Mouse (Mus musculus) cerebellum, adult 11 months (tissue): ENCODE results near the gene Slc44a1.

Experiments used
- DNase-seq: peaks from one replicate; pipeline ENCODE4 v3.0.0; 2022

Gene Slc44a1

GRCm38 (mm10) chr4:53431585-53432234 is 8.5 kb upstream of the Slc44a1 start:
- peak; percentile 45 for DNase-seq

GRCm38 (mm10) chr4:53437110-53437755 is 3.0 kb upstream of the Slc44a1 start:
- no peak for DNase-seq

DNA sequence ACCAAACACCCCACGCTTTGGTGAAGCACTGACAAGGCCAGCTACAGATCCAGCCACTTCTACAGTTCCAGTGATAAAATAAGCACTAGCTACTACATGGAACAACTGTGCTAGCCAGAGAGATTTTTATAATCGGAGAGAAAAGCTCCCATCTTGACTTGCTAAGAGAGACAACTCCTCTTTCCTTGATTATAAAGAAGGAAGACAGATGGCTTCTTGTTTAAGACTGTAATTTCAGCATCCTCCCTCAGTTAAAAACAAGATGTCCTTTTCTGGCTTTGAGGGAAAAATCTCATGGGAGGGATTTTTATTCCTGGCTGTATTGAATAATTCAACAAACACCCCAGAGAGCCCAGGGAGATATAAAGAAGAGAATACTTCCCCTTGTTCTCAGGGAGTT is 1.8 kb upstream of the Slc44a1 start:
- no peak for DNase-seq

GRCm38 (mm10) chr4:53438836-53439480 is 1.3 kb upstream of the Slc44a1 start:
- DNase-seq = no peak

GRCm38 (mm10) chr4:53439636-53440009 is 590 bp upstream of the Slc44a1 start:
- no peak for DNase-seq

GRCm38 (mm10) chr4:53440816-53441571 is 781 bp downstream of the Slc44a1 start:
- peak; percentile 71 for DNase-seq

GRCm38 (mm10) chr4:53441683-53442082 is 1.5 kb downstream of the Slc44a1 start:
- DNase-seq = no peak

DNA sequence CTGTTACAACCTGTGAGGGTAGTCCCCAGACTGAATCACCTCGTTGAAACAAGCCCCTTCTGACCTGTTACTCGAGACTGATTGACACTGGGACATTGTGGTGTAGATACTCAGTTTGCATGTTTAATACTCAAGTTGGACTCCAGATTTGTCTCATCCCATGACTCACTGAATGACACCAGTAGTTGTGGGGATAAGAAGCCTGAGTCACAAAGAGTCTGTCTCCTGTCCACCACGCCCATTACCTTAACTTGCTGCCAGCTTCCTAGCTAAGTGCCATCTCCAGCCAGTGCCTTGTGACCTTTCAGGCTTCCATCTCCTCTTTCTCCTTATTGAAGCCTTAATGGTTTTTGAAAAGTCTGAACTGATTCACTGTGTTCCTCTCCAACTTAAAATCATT is 6.0 kb downstream of the Slc44a1 start:
- no peak for DNase-seq

DNA sequence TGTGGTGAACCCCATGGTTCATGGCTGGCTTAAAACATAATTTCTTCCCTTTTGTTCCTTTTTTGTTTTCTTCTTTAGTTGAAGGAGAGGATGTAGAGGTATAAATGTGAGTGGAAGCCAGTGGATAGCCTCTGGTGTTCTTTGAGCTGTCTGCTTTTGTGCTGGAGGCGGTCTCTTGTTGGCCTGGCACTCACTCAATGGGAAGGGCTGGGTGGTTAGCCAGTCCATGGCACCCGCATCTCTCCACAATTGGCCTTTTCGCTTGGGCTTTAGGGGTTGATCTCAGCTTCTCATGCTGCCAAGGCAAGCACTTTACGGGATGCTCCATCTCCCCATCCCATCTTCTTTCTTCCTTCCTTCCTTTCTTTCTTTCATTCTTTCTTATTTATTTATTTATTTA is 7.6 kb downstream of the Slc44a1 start:
- DNase-seq = no peak

GRCm38 (mm10) chr4:53450736-53451135 is 10.5 kb downstream of the Slc44a1 start:
- DNase-seq = no peak

- DNase-seq = no peak
Observed at GRCm38 (mm10) chr4:53451887-53452286, 11.7 kb downstream of the Slc44a1 start.

DNA sequence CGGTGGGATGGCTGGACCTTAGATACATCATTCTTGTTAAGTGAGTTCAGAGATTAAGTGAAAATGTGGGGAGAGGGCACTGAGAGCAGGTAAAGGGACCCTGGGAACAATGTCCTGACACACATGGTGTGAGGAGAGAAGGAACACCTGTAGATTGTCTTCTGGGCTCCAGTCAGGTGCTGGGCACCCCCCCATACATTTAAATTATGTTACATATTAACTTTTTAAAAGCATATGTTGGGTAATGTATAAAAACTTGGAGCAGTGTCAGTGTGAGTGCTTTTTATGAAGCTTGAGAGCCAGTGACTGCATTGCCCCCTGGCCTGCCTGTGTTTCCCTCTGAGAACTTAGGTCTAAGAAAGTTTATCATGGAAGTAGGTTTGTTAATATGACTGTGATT is 12.2 kb downstream of the Slc44a1 start:
- no peak for DNase-seq

- DNase-seq = no peak
Observed at GRCm38 (mm10) chr4:53452976-53453889, 13.0 kb downstream of the Slc44a1 start.

- no peak for DNase-seq
Observed at GRCm38 (mm10) chr4:53455885-53456284, 15.7 kb downstream of the Slc44a1 start.

DNA sequence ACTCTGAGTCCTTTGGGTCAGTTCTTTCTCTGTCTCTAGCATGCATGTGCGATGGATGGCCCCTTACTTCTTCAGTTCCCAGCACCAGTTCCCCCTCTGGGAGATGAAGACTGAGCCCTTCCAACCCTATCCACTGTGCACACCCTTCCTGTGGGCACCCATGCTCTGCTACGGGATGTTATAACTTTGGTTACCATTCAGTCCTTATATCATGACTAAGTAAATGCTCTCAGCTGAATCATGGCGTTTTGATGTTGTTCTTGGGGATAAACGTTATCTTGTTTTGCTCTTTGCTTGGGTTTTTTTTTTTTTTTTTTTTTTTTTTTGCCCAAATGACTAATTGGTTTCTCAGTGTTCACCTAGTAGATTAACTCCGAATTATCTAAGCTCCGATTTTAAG is 16.4 kb downstream of the Slc44a1 start:
- no peak for DNase-seq

DNA sequence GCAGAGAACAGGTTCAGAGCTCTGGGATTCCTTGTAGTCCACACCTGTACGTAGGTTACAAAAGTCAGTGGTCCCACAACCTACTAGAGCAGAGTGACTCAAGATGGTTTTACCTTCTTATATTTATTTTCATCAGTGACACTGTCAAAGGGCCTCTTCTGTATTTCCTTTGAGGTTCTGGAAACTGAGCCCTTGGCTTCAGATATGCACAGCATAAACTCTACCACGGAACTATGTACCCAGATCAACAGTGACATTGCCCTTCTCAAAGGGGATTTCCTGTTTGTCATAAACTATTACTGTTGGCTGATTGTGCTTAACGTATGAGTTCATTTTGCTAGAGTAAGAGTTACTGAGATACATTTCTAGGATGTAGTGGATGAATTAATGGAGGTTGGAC is 18.3 kb downstream of the Slc44a1 start:
- DNase-seq = no peak

- DNase-seq = no peak
Observed at GRCm38 (mm10) chr4:53459697-53460096, 19.5 kb downstream of the Slc44a1 start.

DNA sequence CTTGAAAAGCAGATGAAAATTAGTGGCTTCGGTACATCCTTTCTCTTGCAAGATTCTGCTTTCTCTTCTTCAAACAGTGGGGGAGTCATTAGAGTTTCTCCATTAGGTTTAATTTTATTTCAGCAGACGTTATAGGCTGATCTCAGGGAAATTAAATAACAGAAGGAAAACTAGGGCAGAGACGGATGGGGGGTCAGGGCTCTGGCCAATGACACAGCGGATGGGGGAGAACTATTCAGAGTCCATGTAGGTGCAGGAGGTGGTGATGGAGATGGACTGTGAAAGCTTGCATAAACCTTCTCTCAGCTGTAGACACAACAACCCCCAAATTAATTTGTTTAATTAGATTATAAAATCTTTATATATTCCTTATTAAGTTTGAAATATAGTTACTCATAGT is 20.8 kb downstream of the Slc44a1 start:
- peak; percentile 66 for DNase-seq

GRCm38 (mm10) chr4:53462069-53462468 is 21.9 kb downstream of the Slc44a1 start:
- DNase-seq = no peak

DNA sequence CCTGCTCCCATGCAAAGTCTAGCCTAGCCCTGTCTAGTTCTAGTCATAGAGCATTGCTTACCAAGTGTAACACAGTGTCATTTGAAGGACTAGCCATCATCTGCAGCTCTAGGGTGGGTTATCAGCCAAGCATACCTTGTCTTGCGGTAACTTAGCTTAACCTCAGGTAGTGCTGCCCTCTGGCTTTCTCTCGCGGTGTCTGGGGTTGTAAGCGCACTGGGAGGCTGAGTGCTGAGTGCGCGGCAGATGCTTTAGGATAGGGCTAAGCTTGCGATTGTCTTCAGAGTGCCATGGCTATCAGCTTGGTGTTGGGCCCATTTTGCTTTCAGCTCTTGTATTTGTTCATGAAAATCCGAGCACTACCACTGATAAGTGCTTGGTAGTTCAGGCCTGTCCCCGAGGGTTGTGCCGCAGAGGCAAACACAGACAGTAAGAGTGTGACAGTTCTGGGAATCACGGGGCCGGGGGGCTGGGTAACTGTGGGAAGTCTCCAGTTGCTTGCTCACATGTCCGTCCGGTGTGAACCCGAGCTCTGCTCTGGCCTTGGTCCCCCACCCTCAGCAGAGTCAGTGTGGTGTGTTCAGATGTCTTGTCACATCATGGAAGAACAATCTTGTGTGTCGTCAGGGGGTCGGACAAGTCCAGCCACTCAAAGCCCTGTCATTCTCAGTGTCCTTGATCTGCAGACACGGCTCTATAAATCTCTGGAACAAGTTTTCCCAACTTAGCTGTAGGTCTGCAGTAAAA is 22.5 kb downstream of the Slc44a1 start:
- no peak for DNase-seq

DNA sequence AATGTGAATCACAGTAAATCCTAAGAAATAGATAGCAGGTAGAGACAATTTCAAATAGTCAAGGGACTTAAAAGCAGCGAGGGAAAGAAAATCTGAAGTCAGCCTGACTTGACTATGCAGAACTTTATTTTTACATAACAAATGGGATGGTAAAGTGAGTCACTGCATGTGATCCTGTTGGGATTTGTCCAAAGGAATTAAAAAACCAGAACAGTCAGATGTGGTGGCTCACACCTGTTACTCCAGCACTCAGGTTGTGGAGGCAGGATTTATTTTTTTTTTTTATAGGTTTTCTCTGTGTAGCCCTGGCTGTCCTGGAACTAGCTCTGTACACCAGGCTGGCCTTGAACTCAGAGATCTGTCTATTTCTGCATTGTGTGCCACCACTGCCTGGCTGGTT is 25.7 kb downstream of the Slc44a1 start:
- DNase-seq = no peak

DNA sequence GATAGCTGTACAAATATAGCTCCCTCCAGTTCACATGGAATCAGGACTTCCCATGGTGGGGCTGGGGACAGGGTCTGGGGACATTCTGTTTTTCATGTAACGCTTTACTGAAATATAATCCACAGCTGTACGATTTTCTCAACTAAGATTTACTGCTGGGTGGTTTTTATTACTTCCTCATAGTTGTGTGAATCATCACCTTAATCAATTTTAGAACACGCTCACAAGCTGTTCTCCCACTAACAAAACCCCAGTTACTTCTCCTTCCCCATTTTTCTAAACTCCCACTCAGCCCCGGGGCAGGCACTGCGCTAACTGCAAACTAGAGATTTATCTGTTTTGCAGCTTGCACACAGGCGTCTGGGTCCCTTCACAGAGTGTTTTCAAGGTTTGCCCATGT is 28.8 kb downstream of the Slc44a1 start:
- no peak for DNase-seq
